Mouse (Mus musculus) hindbrain, embryonic 16.5 days (tissue): ENCODE measurements around the gene Cops4. TPM values are rescaled to one million over a fixed set of nuclear protein-coding genes. Genes with fewer than 3 reads are reported as not detected.

ENCODE experiments used
- ATAC-seq: fragments of 200-750 bp; cut with Nextera tagmentation; 2 replicates; pipeline ENCODE4 v1.8.0; 2017; ENCODE audit warnings: moderate TSS enrichment, moderate library complexity
- H3K27ac ChIP-seq: fragments of 300-500 bp; sonication (generic); 2 replicates; pipeline ENCODE4 v1.5.1; 2014; ENCODE audit warnings: low read depth, mild to moderate bottlenecking, control low read depth, low read length, moderate library complexity
- H3K27me3 ChIP-seq: fragments of 300-500 bp; sonication (generic); replicated peaks from 2 replicates; pipeline ENCODE4 v1.6.1; 2014; ENCODE audit warnings: low read length; ENCODE audit not compliant: control insufficient read depth, insufficient read depth
- H3K36me3 ChIP-seq: fragments of 300-500 bp; sonication (generic); 2 replicates; pipeline ENCODE4 v1.6.1; 2014; ENCODE audit warnings: mild to moderate bottlenecking, low read length, moderate library complexity, mixed read lengths; ENCODE audit not compliant: control insufficient read depth, insufficient read depth
- H3K4me1 ChIP-seq: fragments of 300-500 bp; sonication (generic); 2 replicates; pipeline ENCODE4 v1.6.1; 2014; ENCODE audit warnings: low read depth, low read length; ENCODE audit not compliant: control insufficient read depth, insufficient read depth
- H3K4me2 ChIP-seq: fragments of 300-500 bp; sonication (generic); 2 replicates; pipeline ENCODE4 v1.6.1; 2014; ENCODE audit warnings: mild to moderate bottlenecking, low read length, control low read depth, moderate library complexity
- H3K4me3 ChIP-seq: fragments of 300-500 bp; sonication (generic); 2 replicates; pipeline ENCODE4 v1.5.1; 2014; ENCODE audit warnings: mild to moderate bottlenecking, low read length, control low read depth, moderate library complexity
- H3K9ac ChIP-seq: fragments of 300-500 bp; sonication (generic); 2 replicates; pipeline ENCODE4 v1.6.1; 2014; ENCODE audit warnings: low read depth, mild to moderate bottlenecking, control low read depth, low read length, moderate library complexity
- H3K9me3 ChIP-seq: fragments of 300-500 bp; sonication (generic); 2 replicates; pipeline ENCODE4 v1.6.1; 2014; ENCODE audit warnings: mild to moderate bottlenecking, low read length, moderate library complexity; ENCODE audit not compliant: control insufficient read depth
- WGBS: fragments of 180-500 bp; shearing (Covaris S2); extraction: QIAGEN DNeasy Blood & Tissue Kit; methylation state at CpG from one replicate; pipeline ENCODE4 v1.1.7; 2014; 5-methylcytosine and 5-hydroxymethylcytosine counted together
- microRNA-seq: library from miRNA; unstranded; fragments of <30 nt; microRNA quantifications from one replicate; pipeline ENCODE4, GENCODE M21; 2017
- polyA plus RNA-seq: library from polyadenylated mRNA; unstranded; fragments of >200 nt; fragmentation: Nextera tagmentation; extraction: Ambion mirVana; gene quantifications from 2 replicates; pipeline ENCODE4 v1.2.1, GENCODE M21; 2015

The Cops4 gene
- polyA plus RNA-seq, 1 experiment from 2014 or later: 173 TPM

GRCm38 (mm10) chr5:100595999-100596398 is 77.9 kb downstream of the Cops4 start:
- 93% methylated on average over 6 of the region's 6 CpGs for WGBS
- no peak for ATAC-seq
- no peaks in the 10 kb centered on the region for H3K27me3 ChIP-seq

More at GRCm38 (mm10) chr5:100595999-100596398, 77.9 kb downstream of the Cops4 start:
- Histone ChIP-seq H3K36me3 (no peaks in the 10 kb centered on the region), H3K9me3 (peaks cover 7% of the 10 kb centered on the region; the same call in 1 of the 2 replicates), H3K27ac (no peak overlapping the region), H3K4me3 (no peak overlapping the region), H3K4me2 (no peak overlapping the region), H3K9ac (no peak overlapping the region), H3K4me1 (no peaks in the 10 kb centered on the region)

Small RNA genes within 50 kb of the gene (microRNA-seq; reads per million reads assigned to microRNA genes)
- not detected for gene Gm23222

Other genes with a start within 250 kb of the Cops4 start
- 84.2 and 108 TPM in 2 replicates for gene Sec31a, start 102.1 kb upstream of the Cops4 start, polyA plus RNA-seq
- 7.7 and 8.8 TPM in 2 replicates for gene Lin54, start 17.7 kb upstream of the Cops4 start, polyA plus RNA-seq
- gene Plac8, start 53.9 kb downstream of the Cops4 start, polyA plus RNA-seq: 0.65 and 0.66 TPM in 2 replicates
- gene Coq2, start 156.8 kb downstream of the Cops4 start, polyA plus RNA-seq: 49.6 and 49.8 TPM in 2 replicates
- 0.56 and 0.66 TPM in 2 replicates for gene Hpse, start 201.4 kb downstream of the Cops4 start, polyA plus RNA-seq